Mouse (Mus musculus) heart, embryonic 16.5 days (tissue): Measurements from ENCODE around the gene Snapc1. TPM values are rescaled to one million over a fixed set of nuclear protein-coding genes. Genes with fewer than 3 reads are reported as not detected.
A peak's percentile ranks its signal among the peaks of the same experiment; 100 is the strongest.

Experiments used
- ATAC-seq: fragments of 200-750 bp; cut with Nextera tagmentation; replicated peaks from 2 replicates; pipeline ENCODE4 v1.8.0; 2017; ENCODE audit warnings: moderate number of reproducible peaks; ENCODE audit not compliant: insufficient read depth, low FRiP score; ENCODE audit errors: extremely low read depth
- H3K27ac ChIP-seq: fragments of 300-500 bp; sonication (generic); 2 replicates; pipeline ENCODE4 v1.5.1; 2014; ENCODE audit warnings: mild to moderate bottlenecking, low read length, control low read depth, moderate library complexity
- H3K27me3 ChIP-seq: fragments of 300-500 bp; sonication (generic); 2 replicates; pipeline ENCODE4 v1.6.1; 2014; ENCODE audit warnings: low read length, mixed read lengths; ENCODE audit not compliant: control insufficient read depth, insufficient read depth
- H3K36me3 ChIP-seq: fragments of 300-500 bp; sonication (generic); 2 replicates; pipeline ENCODE4 v1.6.1; 2014; ENCODE audit not compliant: control insufficient read depth, insufficient read depth
- H3K4me1 ChIP-seq: fragments of 300-500 bp; sonication (generic); 2 replicates; pipeline ENCODE4 v1.6.1; 2014; ENCODE audit warnings: low read length, mixed read lengths; ENCODE audit not compliant: control insufficient read depth, insufficient read depth
- H3K4me2 ChIP-seq: fragments of 300-500 bp; sonication (generic); 2 replicates; pipeline ENCODE4 v1.6.1; 2014; ENCODE audit warnings: low read depth, mild to moderate bottlenecking, control low read depth, low read length
- H3K4me3 ChIP-seq: fragments of 300-500 bp; sonication (generic); 2 replicates; pipeline ENCODE4 v1.5.1; 2014; ENCODE audit warnings: mild to moderate bottlenecking, control low read depth, low read length
- H3K9ac ChIP-seq: fragments of 300-500 bp; sonication (generic); 2 replicates; pipeline ENCODE4 v1.6.1; 2014; ENCODE audit warnings: low read length, control low read depth
- H3K9me3 ChIP-seq: fragments of 300-500 bp; sonication (generic); replicated peaks from 2 replicates; pipeline ENCODE4 v1.6.1; 2016; ENCODE audit warnings: low read length; ENCODE audit not compliant: control insufficient read depth
- WGBS: fragments of 180-500 bp; shearing (Covaris S2); extraction: QIAGEN DNeasy Blood & Tissue Kit; methylation state at CpG from one replicate; pipeline ENCODE4 v1.1.7; 2014; 5-methylcytosine and 5-hydroxymethylcytosine counted together
- polyA plus RNA-seq: library from polyadenylated mRNA; unstranded; fragments of >200 nt; fragmentation: Nextera tagmentation; extraction: Ambion mirVana; gene quantifications from 2 replicates; pipeline ENCODE4 v1.2.1, GENCODE M21; 2015

The Snapc1 gene
- polyA plus RNA-seq, result 17.3 and 17.7 TPM in 2 replicates

- H3K4me1 ChIP-seq, result peaks cover 7% of the 10 kb centered on the region
- H3K27ac ChIP-seq, result peak within 1 kb of the TSS; percentile 78
- peak; percentile 100 for ATAC-seq
- peak within 1 kb of the TSS; percentile 80 for H3K9ac ChIP-seq
- peak within 1 kb of the TSS; percentile 68 for H3K4me3 ChIP-seq
- under 1% methylated on average over 60 of the region's 60 CpGs for WGBS
- H3K4me2 ChIP-seq, result peak within 1 kb of the TSS; percentile 97
- peaks cover 18% of the 10 kb centered on the region for H3K36me3 ChIP-seq
- no peaks in the 10 kb centered on the region for H3K27me3 ChIP-seq
- no peaks in the 10 kb centered on the region for H3K9me3 ChIP-seq
Observed at GRCm38 (mm10) chr12:73964291-73965281, at the start of gene Snapc1. TSS of gene Snapc1 (plus strand) at chr12:73964481.

- 87% methylated on average over 5 of the region's 5 CpGs for WGBS
- no peak overlapping the region for H3K9ac ChIP-seq
- H3K27me3 ChIP-seq, result no peaks in the 10 kb centered on the region
- no peaks in the 10 kb centered on the region for H3K36me3 ChIP-seq
- H3K4me3 ChIP-seq, result no peak overlapping the region
- no peaks in the 10 kb centered on the region for H3K9me3 ChIP-seq
- peaks cover 10% of the 10 kb centered on the region for H3K4me1 ChIP-seq
- ATAC-seq, result no peak
- no peak overlapping the region for H3K4me2 ChIP-seq
- no peak overlapping the region for H3K27ac ChIP-seq
Observed at GRCm38 (mm10) chr12:73918479-73918878, 45.8 kb upstream of the Snapc1 start.

- Histone ChIP-seq H3K27ac (no peak overlapping the region), H3K4me1 (peaks cover 2% of the 10 kb centered on the region; the same call in 1 of the 2 replicates), H3K4me2 (no peak overlapping the region), H3K9me3 (no peaks in the 10 kb centered on the region), H3K27me3 (no peaks in the 10 kb centered on the region), H3K4me3 (no peak overlapping the region), H3K9ac (no peak overlapping the region), H3K36me3 (peaks cover 57% of the 10 kb centered on the region)
- ATAC-seq, result no peak
- 59% methylated on average over 3 of the region's 3 CpGs for WGBS
Observed at GRCm38 (mm10) chr12:73930266-73930665, 34.0 kb upstream of the Snapc1 start.

GRCm38 (mm10) chr12:73931274-73931673, 33.0 kb upstream of the Snapc1 start:
- Histone ChIP-seq H3K4me2 (no peak overlapping the region), H3K27ac (no peak overlapping the region), H3K9me3 (no peaks in the 10 kb centered on the region), H3K9ac (no peak overlapping the region), H3K4me3 (no peak overlapping the region), H3K27me3 (no peaks in the 10 kb centered on the region), H3K4me1 (no peaks in the 10 kb centered on the region), H3K36me3 (peaks cover 62% of the 10 kb centered on the region)
- WGBS, result 46% methylated on average over 5 of the region's 5 CpGs
- no peak for ATAC-seq

GRCm38 (mm10) chr12:73934528-73934927, 29.8 kb upstream of the Snapc1 start:
- Histone ChIP-seq H3K27me3 (no peaks in the 10 kb centered on the region), H3K4me2 (no peak overlapping the region), H3K4me3 (no peak overlapping the region), H3K4me1 (no peaks in the 10 kb centered on the region), H3K36me3 (peaks cover 64% of the 10 kb centered on the region), H3K27ac (no peak overlapping the region), H3K9me3 (no peaks in the 10 kb centered on the region), H3K9ac (no peak overlapping the region)
- no peak for ATAC-seq
- WGBS, result 62% methylated on average over 2 of the region's 2 CpGs

- Histone ChIP-seq H3K9ac (no peak within 1 kb of the TSS), H3K9me3 (no peaks in the 10 kb centered on the region), H3K4me1 (peaks cover 4% of the 10 kb centered on the region), H3K4me2 (no peak within 1 kb of the TSS), H3K27ac (no peak within 1 kb of the TSS), H3K27me3 (no peaks in the 10 kb centered on the region), H3K4me3 (no peak within 1 kb of the TSS), H3K36me3 (peaks cover 57% of the 10 kb centered on the region)
- WGBS, result 82% methylated on average over 1 of the region's 1 CpGs
- no peak for ATAC-seq
Observed at GRCm38 (mm10) chr12:73937353-73937752, 26.9 kb upstream of the Snapc1 start, which contains the start of gene Gm49321. TSS of gene Gm49321 (plus strand) at chr12:73937653.

GRCm38 (mm10) chr12:73939542-73939941, 24.7 kb upstream of the Snapc1 start:
- WGBS, result 63% methylated on average over 6 of the region's 6 CpGs
- Histone ChIP-seq H3K4me3 (no peak overlapping the region), H3K27ac (no peak overlapping the region), H3K4me2 (no peak overlapping the region), H3K4me1 (peaks cover 6% of the 10 kb centered on the region), H3K9ac (no peak overlapping the region), H3K27me3 (no peaks in the 10 kb centered on the region), H3K36me3 (peaks cover 58% of the 10 kb centered on the region), H3K9me3 (no peaks in the 10 kb centered on the region)
- ATAC-seq, result no peak

GRCm38 (mm10) chr12:73948415-73948814, 15.9 kb upstream of the Snapc1 start:
- peak overlapping the region; percentile 44 for H3K4me3 ChIP-seq
- 72% methylated on average over 4 of the region's 4 CpGs for WGBS
- H3K4me2 ChIP-seq, result peak overlapping the region; percentile 56
- peaks cover 10% of the 10 kb centered on the region for H3K4me1 ChIP-seq
- H3K36me3 ChIP-seq, result peaks cover 21% of the 10 kb centered on the region
- no peaks in the 10 kb centered on the region for H3K9me3 ChIP-seq
- H3K27ac ChIP-seq, result peak overlapping the region; percentile 64
- no peak for ATAC-seq
- H3K27me3 ChIP-seq, result no peaks in the 10 kb centered on the region
- peak overlapping the region; percentile 51 for H3K9ac ChIP-seq
